ENCODE assay signal across 23 mouse cellular contexts in genomic region chr1:43783186-43783585, GRCm38 (mm10). TPM values are rescaled to one million over a fixed set of nuclear protein-coding genes. Genes with fewer than 3 reads are reported as not detected.
A peak's percentile ranks its signal among the peaks of the same experiment; 100 is the strongest.
DNase-seq lines count a peak whose midpoint lies in the region; ATAC-seq and TF ChIP-seq lines count a peak whose summit lies in the region.
"Had no signal": no experiment of that assay in that cellular context is flagged by ENCODE, and none has a peak within 500 bp of the region (broad histone marks: within the 10 kb centered on the region; RNA-seq: fewer than 3 reads in every experiment).

No protein-coding gene starts in this region.

- no peaks in the 10 kb centered on the region for H3K9me3 ChIP-seq in embryonic facial prominence, embryonic 14.5 days (ENCODE audit: control insufficient read depth, low read length)
- H3K9me3 ChIP-seq in embryonic facial prominence, embryonic 10.5 days, result no peaks in the 10 kb centered on the region; the same call in 1 of the 2 replicates
- H3K9me3 ChIP-seq in lung, embryonic 16.5 days (ENCODE audit: control insufficient read depth, low read length), result no peaks in the 10 kb centered on the region
- no peaks in the 10 kb centered on the region for H3K9me3 ChIP-seq in stomach, embryonic 16.5 days (replicated peaks; ENCODE audit: control insufficient read depth, low read length)
- H3K9me3 ChIP-seq: forebrain, embryonic 15.5 days; hindbrain, embryonic 12.5 days; hindbrain, embryonic 15.5 days had no signal

- H3K27me3 ChIP-seq in embryonic facial prominence, embryonic 14.5 days (replicated peaks; ENCODE audit: control insufficient read depth, insufficient read depth, low read length), result no peaks in the 10 kb centered on the region
- H3K27me3 ChIP-seq in embryonic facial prominence, embryonic 10.5 days (replicated peaks; ENCODE audit: low read depth, poor library complexity, severe bottlenecking), result no peaks in the 10 kb centered on the region
- no peaks in the 10 kb centered on the region for H3K27me3 ChIP-seq in lung, embryonic 16.5 days (ENCODE audit: control insufficient read depth, insufficient read depth, low read depth, low read length)
- no peaks in the 10 kb centered on the region for H3K27me3 ChIP-seq in stomach, embryonic 16.5 days (ENCODE audit: control insufficient read depth, insufficient read depth, low read length)
- H3K27me3 ChIP-seq: embryonic facial prominence, embryonic 12.5 days; forebrain, embryonic 15.5 days; hindbrain, embryonic 12.5 days; hindbrain, embryonic 15.5 days had no signal

- no peak overlapping the region for H3K4me3 ChIP-seq in embryonic facial prominence, embryonic 14.5 days (ENCODE audit: low read depth, low read length)
- H3K4me3 ChIP-seq in embryonic facial prominence, embryonic 10.5 days, result no peak overlapping the region
- H3K4me3 ChIP-seq in layer of hippocampus, adult 2 months, result no peak overlapping the region
- no peak overlapping the region for H3K4me3 ChIP-seq in lung, embryonic 16.5 days (ENCODE audit: low read length)
- H3K4me3 ChIP-seq in stomach, embryonic 16.5 days (replicated peaks; ENCODE audit: low read length), result no peak overlapping the region
- H3K4me3 ChIP-seq: embryonic facial prominence, embryonic 12.5 days; erythroblast, embryonic 14.5 days; forebrain, embryonic 10.5 days; forebrain, embryonic 15.5 days; hindbrain, embryonic 12.5 days; hindbrain, embryonic 15.5 days had no signal

- H3K4me2 ChIP-seq in embryonic facial prominence, embryonic 14.5 days (ENCODE audit: low read depth, low read length), result no peak overlapping the region
- no peak overlapping the region for H3K4me2 ChIP-seq in lung, embryonic 16.5 days (ENCODE audit: low read depth, low read length)
- H3K4me2 ChIP-seq in stomach, embryonic 16.5 days (ENCODE audit: low read depth, low read length), result no peak overlapping the region
- H3K4me2 ChIP-seq: embryonic facial prominence, embryonic 12.5 days; forebrain, embryonic 15.5 days; heart, embryonic 11.5 days; hindbrain, embryonic 12.5 days; hindbrain, embryonic 15.5 days had no signal

- no peaks in the 10 kb centered on the region for H3K4me1 ChIP-seq in embryonic facial prominence, embryonic 14.5 days (ENCODE audit: control insufficient read depth, insufficient read depth, low read length)
- 0 out of 2 replicates have a peak, but pooled peaks cover 4% of the 10 kb centered on the region for H3K4me1 ChIP-seq in embryonic facial prominence, embryonic 10.5 days
- peaks cover 5% of the 10 kb centered on the region; the same call in 1 of the 2 replicates for H3K4me1 ChIP-seq in lung, embryonic 16.5 days (replicated peaks; ENCODE audit: control insufficient read depth, insufficient read depth, low read length)
- H3K4me1 ChIP-seq in stomach, embryonic 16.5 days (ENCODE audit: control insufficient read depth, insufficient read depth, low read length), result peaks cover 13% of the 10 kb centered on the region; the same call in 1 of the 2 replicates
- H3K4me1 ChIP-seq: embryonic facial prominence, embryonic 12.5 days; forebrain, embryonic 10.5 days; forebrain, embryonic 15.5 days; hindbrain, embryonic 12.5 days; hindbrain, embryonic 15.5 days had no signal

- H3K9ac ChIP-seq in embryonic facial prominence, embryonic 14.5 days (ENCODE audit: low read depth, low read length), result no peak overlapping the region
- no peak overlapping the region for H3K9ac ChIP-seq in lung, embryonic 16.5 days (ENCODE audit: low read length)
- H3K9ac ChIP-seq in stomach, embryonic 16.5 days (ENCODE audit: low read length), result no peak overlapping the region
- H3K9ac ChIP-seq: embryonic facial prominence, embryonic 12.5 days; forebrain, embryonic 15.5 days; hindbrain, embryonic 12.5 days; hindbrain, embryonic 15.5 days had no signal

- WGBS in embryonic facial prominence, embryonic 14.5 days, result 83% methylated on average over 3 of the region's 3 CpGs
- WGBS in embryonic facial prominence, embryonic 10.5 days, result 82% methylated on average over 3 of the region's 3 CpGs
- WGBS in lung, embryonic 16.5 days, result 61% methylated on average over 3 of the region's 3 CpGs
- WGBS in stomach, embryonic 16.5 days, result 69% methylated on average over 3 of the region's 3 CpGs

- peaks cover 22% of the 10 kb centered on the region for H3K36me3 ChIP-seq in embryonic facial prominence, embryonic 14.5 days (ENCODE audit: control insufficient read depth, insufficient read depth, low read length)
- peaks cover 46% of the 10 kb centered on the region for H3K36me3 ChIP-seq in embryonic facial prominence, embryonic 10.5 days (replicated peaks)
- H3K36me3 ChIP-seq in lung, embryonic 16.5 days (ENCODE audit: control insufficient read depth, insufficient read depth, low read length), result peaks cover 3% of the 10 kb centered on the region
- H3K36me3 ChIP-seq in stomach, embryonic 16.5 days (ENCODE audit: control insufficient read depth, insufficient read depth, low read length), result 0 out of 2 replicates have a peak, but pooled peaks cover 3% of the 10 kb centered on the region

- H3K27ac ChIP-seq in embryonic facial prominence, embryonic 14.5 days (replicated peaks; ENCODE audit: low read depth, low read length), result no peak overlapping the region
- H3K27ac ChIP-seq in embryonic facial prominence, embryonic 10.5 days (replicated peaks), result no peak overlapping the region
- H3K27ac ChIP-seq in layer of hippocampus, adult 2 months, result peak overlapping the region; percentile 83
- no peak overlapping the region; the same call in 1 of the 2 replicates for H3K27ac ChIP-seq in lung, embryonic 16.5 days (ENCODE audit: low read length)
- peak overlapping the region; percentile 82; the same call in 1 of the 2 replicates for H3K27ac ChIP-seq in stomach, embryonic 16.5 days (ENCODE audit: low read length)
- H3K27ac ChIP-seq: embryonic facial prominence, embryonic 12.5 days; forebrain, embryonic 10.5 days; forebrain, embryonic 15.5 days; hindbrain, embryonic 12.5 days; hindbrain, embryonic 15.5 days had no signal

- ATAC-seq in embryonic facial prominence, embryonic 14.5 days (ENCODE audit: low read depth), result 0 out of 2 replicates have a peak, but pooled peaks have one; percentile 37
- ATAC-seq in lung, embryonic 16.5 days (ENCODE audit: low read depth), result peak; percentile 56
- no peak for ATAC-seq in stomach, embryonic 16.5 days (ENCODE audit: insufficient read depth, low FRiP score)
- ATAC-seq: activated CD4-positive, CD25-positive, alpha-beta regulatory T cell, adult 4 months; forebrain, embryonic 15.5 days had no signal

- no peak for DNase-seq in embryonic facial prominence, embryonic 14.5 days (ENCODE audit: low spot score)
- no peak for DNase-seq in embryonic facial prominence, embryonic 10.5 days (ENCODE audit: low spot score)
- DNase-seq in layer of hippocampus, adult 2 months (ENCODE audit: low spot score in 2 of 2), result no peak
- DNase-seq in layer of hippocampus, adult 18-20 months (ENCODE audit: low spot score in 2 of 2), result no peak
- no peak for DNase-seq in lung, postnatal 4 days
- no peak for DNase-seq in cerebellum, adult 9-10 months
- DNase-seq: adrenal gland, adult 8-10 months; adrenal gland, postnatal 25 days; cerebellum, adult 11-12 months; cerebellum, adult 8-10 months; gastrocnemius, postnatal 25 days; heart, adult 18-20 months had no signal

- no peak for TF ChIP-seq CTCF in layer of hippocampus, adult 2 months (conservative IDR thresholded peaks at IDR 0.05)

RNA-seq across cellular contexts. Expression of gene Uxs1, which starts 44.4 kb away (rescaled TPM):
- 32.7 and 33.6 TPM in 2 replicates for polyA plus RNA-seq in embryonic facial prominence, embryonic 14.5 days (2014; fragmentation: Nextera tagmentation; extraction: Ambion mirVana)
- 20.1 and 20.6 TPM in 2 replicates for polyA plus RNA-seq in embryonic facial prominence, embryonic 10.5 days (2016; fragmentation: Nextera tagmentation; extraction: Ambion mirVana)
- 10 to 100 TPM; 45.4 to 50.3 TPM for total RNA-seq in layer of hippocampus, adult 2 months (2021)
- total RNA-seq in layer of hippocampus, adult 18-20 months (2021), result 10 to 100 TPM; 46.6 to 51.1 TPM
- polyA plus RNA-seq in lung, embryonic 16.5 days (2015; fragmentation: Nextera tagmentation; extraction: Ambion mirVana), result 25.6 and 28.6 TPM in 2 replicates
- 20.2 and 21.3 TPM in 2 replicates for polyA plus RNA-seq in stomach, embryonic 16.5 days (2015; fragmentation: Nextera tagmentation; extraction: Ambion mirVana)

RNA-seq across cellular contexts. Expression of gene 1500015O10Rik, which starts 52.8 kb away (rescaled TPM):
- 93.9 and 107 TPM in 2 replicates for polyA plus RNA-seq in embryonic facial prominence, embryonic 14.5 days (2014; fragmentation: Nextera tagmentation; extraction: Ambion mirVana)
- polyA plus RNA-seq in embryonic facial prominence, embryonic 10.5 days (2016; fragmentation: Nextera tagmentation; extraction: Ambion mirVana), result 0.23 TPM in 1 of 2 replicates, not detected in the other
- total RNA-seq in layer of hippocampus, adult 2 months (2021), result 1 to 10 TPM; 1.8 to 3.5 TPM
- total RNA-seq in layer of hippocampus, adult 18-20 months (2021), result 1 to 10 TPM in 1 of 2 experiments, under 1 TPM in 1; 0.63 to 7.3 TPM
- 26.5 and 26.6 TPM in 2 replicates for polyA plus RNA-seq in lung, embryonic 16.5 days (2015; fragmentation: Nextera tagmentation; extraction: Ambion mirVana)
- 7.7 and 9.9 TPM in 2 replicates for polyA plus RNA-seq in stomach, embryonic 16.5 days (2015; fragmentation: Nextera tagmentation; extraction: Ambion mirVana)
- total RNA-seq: hematopoietic stem cell, adult 5-6 weeks had no signal
- polyA plus RNA-seq: activated CD4-positive, CD25-positive, alpha-beta regulatory T cell, adult 4 months; erythroblast, embryonic 14.5 days had no signal

Comparison
In these comparisons a context has a peak if more than half of its experiments do, and no peak if none do; other contexts are left out.
1. H3K27ac ChIP-seq: peak in layer of hippocampus, adult 2 months (single experiment) and stomach, embryonic 16.5 days (single experiment); none in embryonic facial prominence, embryonic 14.5 days (single experiment), embryonic facial prominence, embryonic 10.5 days (single experiment) and lung, embryonic 16.5 days (single experiment).